Mouse (Mus musculus) testis, adult 2 months (tissue): ENCODE data around the gene Gstp2.

Experiments
- CTCF ChIP-seq: fragments of 200-500 bp; IDR thresholded peaks from 2 replicates; pipeline ENCODE4 v1.5.1; 2012; ENCODE audit warnings: low read depth, mild to moderate bottlenecking, inconsistent platforms, low read length, moderate library complexity; ENCODE audit not compliant: control insufficient read depth, insufficient read depth, insufficient replicate concordance
- POLR2A ChIP-seq: fragments of 200-500 bp; IDR thresholded peaks from 2 replicates; pipeline ENCODE4 v1.6.1; 2012; ENCODE audit warnings: low read depth, mild to moderate bottlenecking, inconsistent platforms, low read length, moderate library complexity; ENCODE audit not compliant: control insufficient read depth

DNA sequence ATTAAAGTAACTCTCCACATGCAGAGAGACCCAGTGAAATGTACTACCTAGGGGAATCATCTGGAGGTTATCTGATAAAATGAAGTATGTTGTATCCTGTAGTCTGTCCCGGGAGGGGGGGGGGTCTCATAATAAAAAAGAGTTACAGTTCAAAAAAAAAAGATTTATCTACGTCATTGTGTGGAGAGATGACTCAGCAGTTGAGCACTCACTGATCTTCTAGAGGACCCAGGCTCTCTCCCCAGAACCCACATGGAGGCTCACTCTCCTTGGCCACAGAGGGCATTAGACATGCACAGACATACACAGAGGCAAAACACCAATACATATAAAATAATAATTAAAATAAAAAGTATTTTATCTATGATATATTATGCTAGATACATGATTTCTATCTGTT lies 45.6 kb upstream of the Gstp2 start:
- TF ChIP-seq CTCF (no peak), POLR2A (no peak)
